In the genomic region with DNA sequence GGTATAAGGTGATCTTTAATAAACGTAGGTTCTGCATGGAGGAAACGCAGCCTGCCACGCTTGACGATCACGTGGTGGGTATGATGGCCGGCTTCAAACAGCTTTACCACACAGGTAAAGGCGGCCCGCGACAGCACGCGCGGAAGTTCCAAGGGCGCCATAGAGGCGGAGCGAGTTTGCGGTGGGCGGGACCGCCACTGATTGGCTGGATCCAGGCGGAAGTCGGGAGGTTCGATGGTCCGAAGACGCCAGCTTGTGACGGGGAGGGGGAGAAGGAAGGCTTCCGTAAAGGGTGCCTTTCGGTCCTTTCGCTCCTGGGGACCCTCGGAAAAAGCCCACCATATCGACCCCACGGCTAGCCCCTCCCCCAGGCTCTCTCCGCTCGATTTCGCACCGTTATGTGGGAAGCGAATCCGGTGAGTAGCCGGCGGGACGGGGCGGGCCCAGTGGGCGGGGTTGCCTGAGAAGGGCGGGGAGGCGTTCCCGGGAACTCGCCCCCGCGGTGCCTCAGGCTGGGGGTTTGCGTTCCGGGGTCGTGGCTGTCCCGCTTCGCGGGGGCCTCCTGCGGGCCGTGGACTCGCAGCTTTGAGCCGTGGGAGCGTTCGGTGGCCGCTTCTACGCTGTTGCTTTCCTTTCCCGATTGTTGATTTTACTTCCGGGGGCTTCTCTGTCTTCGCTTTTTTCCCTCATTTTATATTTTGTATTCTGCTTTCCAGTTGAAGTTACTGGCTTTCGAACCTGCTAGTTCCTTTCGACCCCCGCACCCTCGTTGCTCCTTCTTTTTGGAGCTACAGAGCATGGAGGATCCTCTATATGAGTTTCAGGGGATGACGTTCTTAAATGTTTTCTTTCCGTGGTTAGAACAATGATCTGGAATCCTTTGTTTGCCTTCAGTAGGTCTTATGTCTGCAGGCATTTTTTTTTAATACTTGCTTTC, we compare ENCODE assay signal across 1 mouse cellular context.
A peak's percentile ranks its signal among the peaks of the same experiment; 100 is the strongest.
TF ChIP-seq lines count a peak whose summit lies in the region.

No protein-coding gene starts in this region.

TF ChIP-seq in CH12.LX, 34 proteins besides CTCF, POLR2A, EP300 and RAD21:
- TF ChIP-seq ZC3H11A (IDR thresholded peaks at IDR 0.05; ENCODE audit: low read depth, low read length) = no peak
- TF ChIP-seq MXI1 (IDR thresholded peaks at IDR 0.05; ENCODE audit: low read depth, low read length) = peak; percentile 86
- TF ChIP-seq BHLHE40 (IDR thresholded peaks at IDR 0.05; ENCODE audit: low read depth, low read length) = peak; percentile 89
- peak; percentile 64; the same call in 1 of the 2 replicates for TF ChIP-seq CHD2 (IDR thresholded peaks at IDR 0.05; ENCODE audit: low read length)
- TF ChIP-seq POLR2AphosphoS2 (IDR thresholded peaks at IDR 0.05; ENCODE audit: low read depth, low read length) = peak; percentile 68; the same call in 1 of the 2 replicates
- peak; percentile 61 for TF ChIP-seq ZMIZ1 (IDR thresholded peaks at IDR 0.05; ENCODE audit: low read depth, low read length)
- peak; percentile 91 for TF ChIP-seq MYC (IDR thresholded peaks at IDR 0.05; ENCODE audit: low read depth, low read length)
- TF ChIP-seq KAT2A (IDR thresholded peaks at IDR 0.05; ENCODE audit: insufficient replicate concordance, low read length) = 0 out of 2 replicates have a peak, but pooled peaks have one; percentile 73
- TF ChIP-seq USF2 (conservative IDR thresholded peaks at IDR 0.05; ENCODE audit: low read depth, low read length) = peak; percentile 75
- no peak for TF ChIP-seq ZKSCAN1 (IDR thresholded peaks at IDR 0.05; ENCODE audit: borderline replicate concordance, low read depth, low read length)
- peak; percentile 41 for TF ChIP-seq NRF1 (IDR thresholded peaks at IDR 0.05; ENCODE audit: low read depth, low read length)
- no peak for TF ChIP-seq PAX5 (IDR thresholded peaks at IDR 0.05; ENCODE audit: low read length)
- TF ChIP-seq JUN (IDR thresholded peaks at IDR 0.05; ENCODE audit: insufficient read depth, low read depth, low read length) = no peak
- peak; percentile 83 for TF ChIP-seq USF1 (IDR thresholded peaks at IDR 0.05; ENCODE audit: low read depth, low read length)
- 0 out of 2 replicates have a peak, but pooled peaks have one; percentile 58 for TF ChIP-seq RCOR1 (conservative IDR thresholded peaks at IDR 0.05; ENCODE audit: low read depth, low read length)
- peak; percentile 98 for TF ChIP-seq MAX (IDR thresholded peaks at IDR 0.05; ENCODE audit: low read length)
- TF ChIP-seq TCF12 (IDR thresholded peaks at IDR 0.05; ENCODE audit: low read depth, low read length) = peak; percentile 75
- TF ChIP-seq CHD1 (IDR thresholded peaks at IDR 0.05; ENCODE audit: low read depth, low read length) = peak; percentile 24; the same call in 1 of the 2 replicates
- peak; percentile 54; the same call in 1 of the 2 replicates for TF ChIP-seq TBP (conservative IDR thresholded peaks at IDR 0.05; ENCODE audit: low read depth, low read length)
- no peak for TF ChIP-seq MAFK (IDR thresholded peaks at IDR 0.05; ENCODE audit: insufficient replicate concordance, low read length)
- peak; percentile 9; the same call in 1 of the 2 replicates for TF ChIP-seq IRF4 (IDR thresholded peaks at IDR 0.05; ENCODE audit: low read depth, low read length)
- TF ChIP-seq NELFE (IDR thresholded peaks at IDR 0.05; ENCODE audit: low read depth, low read length) = peak; percentile 70
- TF ChIP-seq UBTF (IDR thresholded peaks at IDR 0.05; ENCODE audit: low read depth, low read length) = 0 out of 2 replicates have a peak, but pooled peaks have one; percentile 33
- TF ChIP-seq E2F4 (IDR thresholded peaks at IDR 0.05; ENCODE audit: insufficient replicate concordance, low read depth, low read length) = 0 out of 2 replicates have a peak, but pooled peaks have one; percentile 53
- TF ChIP-seq JUND (conservative IDR thresholded peaks at IDR 0.05; ENCODE audit: low read depth, low read length) = no peak
- TF ChIP-seq MAZ (IDR thresholded peaks at IDR 0.05; ENCODE audit: low read depth, low read length) = peak; percentile 95
- no peak for TF ChIP-seq GABPA (IDR thresholded peaks at IDR 0.05; ENCODE audit: insufficient replicate concordance, low read depth, low read length)
- TF ChIP-seq HCFC1 (IDR thresholded peaks at IDR 0.05; ENCODE audit: low read depth, low read length) = peak; percentile 84
- TF ChIP-seq SIN3A (IDR thresholded peaks at IDR 0.05; ENCODE audit: low read length) = peak; percentile 82
- peak; percentile 88 for TF ChIP-seq ELF1 (IDR thresholded peaks at IDR 0.05; ENCODE audit: low read depth, low read length)
